Mouse (Mus musculus): ENCODE measurements around the gene Tmem258. TPM values are rescaled to one million over a fixed set of nuclear protein-coding genes. Genes with fewer than 3 reads are reported as not detected.
A peak's percentile ranks its signal among the peaks of the same experiment; 100 is the strongest.

Tmem258 gene
- polyA plus RNA-seq, 1 experiment = 198 TPM

GRCm38 (mm10) chr19:10224637-10225453 lies 21.0 kb downstream of the Tmem258 start:
- H3K27ac ChIP-seq (replicated peaks; ENCODE audit: low read depth, low read length) = no peak overlapping the region
- no peak overlapping the region for H3K4me3 ChIP-seq (ENCODE audit: insufficient read depth, low read depth, low read length)
- H3K4me1 ChIP-seq (ENCODE audit: control insufficient read depth, insufficient read depth, insufficient read length, low read length) = no peaks in the 10 kb centered on the region

GRCm38 (mm10) chr19:10225767-10226166 lies 22.0 kb downstream of the Tmem258 start:
- H3K4me3 ChIP-seq (ENCODE audit: insufficient read depth, low read depth, low read length) = no peak overlapping the region
- no peaks in the 10 kb centered on the region for H3K4me1 ChIP-seq (ENCODE audit: control insufficient read depth, insufficient read depth, insufficient read length, low read length)
- no peak overlapping the region for H3K27ac ChIP-seq (replicated peaks; ENCODE audit: low read depth, low read length)

GRCm38 (mm10) chr19:10231016-10231415 lies 27.2 kb downstream of the Tmem258 start:
- no peak overlapping the region for H3K4me3 ChIP-seq (ENCODE audit: insufficient read depth, low read depth, low read length)
- no peaks in the 10 kb centered on the region for H3K4me1 ChIP-seq (ENCODE audit: control insufficient read depth, insufficient read depth, insufficient read length, low read length)
- no peak overlapping the region for H3K27ac ChIP-seq (replicated peaks; ENCODE audit: low read depth, low read length)

- Histone ChIP-seq H3K4me3 (ENCODE audit: insufficient read depth, low read depth, low read length) (no peak overlapping the region), H3K4me1 (ENCODE audit: control insufficient read depth, insufficient read depth, insufficient read length, low read length) (no peaks in the 10 kb centered on the region), H3K27ac (replicated peaks; ENCODE audit: low read depth, low read length) (no peak overlapping the region)
These were observed 28.1 kb downstream of the Tmem258 start for GRCm38 (mm10) chr19:10231871-10232270.

GRCm38 (mm10) chr19:10232327-10233017 lies 28.7 kb downstream of the Tmem258 start:
- no peaks in the 10 kb centered on the region for H3K4me1 ChIP-seq (ENCODE audit: control insufficient read depth, insufficient read depth, insufficient read length, low read length)
- H3K4me3 ChIP-seq (ENCODE audit: insufficient read depth, low read depth, low read length) = no peak overlapping the region
- H3K27ac ChIP-seq (replicated peaks; ENCODE audit: low read depth, low read length) = no peak overlapping the region

GRCm38 (mm10) chr19:10235784-10236565 lies 32.2 kb downstream of the Tmem258 start:
- no peak overlapping the region for H3K27ac ChIP-seq (replicated peaks; ENCODE audit: low read depth, low read length)
- no peaks in the 10 kb centered on the region for H3K4me1 ChIP-seq (ENCODE audit: control insufficient read depth, insufficient read depth, insufficient read length, low read length)
- no peak overlapping the region for H3K4me3 ChIP-seq (ENCODE audit: insufficient read depth, low read depth, low read length)

- H3K4me1 ChIP-seq (ENCODE audit: control insufficient read depth, insufficient read depth, insufficient read length, low read length) = no peaks in the 10 kb centered on the region
- H3K4me3 ChIP-seq (ENCODE audit: insufficient read depth, low read depth, low read length) = no peak overlapping the region
- H3K27ac ChIP-seq (replicated peaks; ENCODE audit: low read depth, low read length) = no peak overlapping the region
These were observed 34.7 kb downstream of the Tmem258 start for GRCm38 (mm10) chr19:10238477-10238876.

GRCm38 (mm10) chr19:10239419-10239818 lies 35.6 kb downstream of the Tmem258 start:
- Histone ChIP-seq H3K4me1 (ENCODE audit: control insufficient read depth, insufficient read depth, insufficient read length, low read length) (no peaks in the 10 kb centered on the region), H3K4me3 (ENCODE audit: insufficient read depth, low read depth, low read length) (no peak overlapping the region), H3K27ac (replicated peaks; ENCODE audit: low read depth, low read length) (no peak overlapping the region)

- Histone ChIP-seq H3K4me1 (ENCODE audit: control insufficient read depth, insufficient read depth, insufficient read length, low read length) (no peaks in the 10 kb centered on the region), H3K4me3 (ENCODE audit: insufficient read depth, low read depth, low read length) (peak overlapping the region; percentile 52), H3K27ac (replicated peaks; ENCODE audit: low read depth, low read length) (no peak overlapping the region)
These were observed 36.3 kb downstream of the Tmem258 start for GRCm38 (mm10) chr19:10239975-10240653.

GRCm38 (mm10) chr19:10240654-10241305 lies 37.0 kb downstream of the Tmem258 start, which contains the start of gene Myrf:
TSS of gene Myrf (minus strand) at chr19:10240748.
- H3K27ac ChIP-seq (replicated peaks; ENCODE audit: low read depth, low read length) = no peak within 1 kb of the TSS
- peak within 1 kb of the TSS; percentile 52 for H3K4me3 ChIP-seq (ENCODE audit: insufficient read depth, low read depth, low read length)

GRCm38 (mm10) chr19:10242916-10243315 lies 39.1 kb downstream of the Tmem258 start:
- H3K27ac ChIP-seq (replicated peaks; ENCODE audit: low read depth, low read length) = no peak overlapping the region
- H3K4me3 ChIP-seq (ENCODE audit: insufficient read depth, low read depth, low read length) = no peak overlapping the region
- H3K4me1 ChIP-seq (ENCODE audit: control insufficient read depth, insufficient read depth, insufficient read length, low read length) = no peaks in the 10 kb centered on the region

More at GRCm38 (mm10) chr19:10240654-10241305, 37.0 kb downstream of the Tmem258 start, which contains the start of gene Myrf:
- no peaks in the 10 kb centered on the region for H3K4me1 ChIP-seq (ENCODE audit: control insufficient read depth, insufficient read depth, insufficient read length, low read length)

- no peak overlapping the region for H3K27ac ChIP-seq (replicated peaks; ENCODE audit: low read depth, low read length)
- no peak overlapping the region for H3K4me3 ChIP-seq (ENCODE audit: insufficient read depth, low read depth, low read length)
- no peaks in the 10 kb centered on the region for H3K4me1 ChIP-seq (ENCODE audit: control insufficient read depth, insufficient read depth, insufficient read length, low read length)
These were observed 40.4 kb downstream of the Tmem258 start for GRCm38 (mm10) chr19:10244183-10244582.

- Histone ChIP-seq H3K4me3 (ENCODE audit: insufficient read depth, low read depth, low read length) (no peak overlapping the region), H3K4me1 (ENCODE audit: control insufficient read depth, insufficient read depth, insufficient read length, low read length) (no peaks in the 10 kb centered on the region), H3K27ac (replicated peaks; ENCODE audit: low read depth, low read length) (no peak overlapping the region)
These were observed 43.4 kb downstream of the Tmem258 start for GRCm38 (mm10) chr19:10247165-10247564.

- Histone ChIP-seq H3K4me3 (ENCODE audit: insufficient read depth, low read depth, low read length) (no peak overlapping the region), H3K27ac (replicated peaks; ENCODE audit: low read depth, low read length) (no peak overlapping the region), H3K4me1 (ENCODE audit: control insufficient read depth, insufficient read depth, insufficient read length, low read length) (no peaks in the 10 kb centered on the region)
These were observed 44.3 kb downstream of the Tmem258 start for GRCm38 (mm10) chr19:10248128-10248527.

All from brown adipose tissue, adult 24 weeks (tissue).